Mouse (Mus musculus) G1E (cell line): ENCODE data around the gene Ifna2. TPM values are rescaled to one million over a fixed set of nuclear protein-coding genes. Genes with fewer than 3 reads are reported as not detected.

Experiments used
- ATAC-seq: 2 replicates; pipeline ENCODE4 v1.8.0; 2016; ENCODE audit warnings: mild to moderate bottlenecking; ENCODE audit not compliant: insufficient number of reproducible peaks, poor library complexity, low FRiP score, severe bottlenecking; ENCODE audit errors: extremely low read depth
- DNase-seq: peaks from one replicate; pipeline ENCODE4 v3.0.0; 2012; ENCODE audit warnings: low spot score
- H3K27me3 ChIP-seq: 2 replicates; pipeline ENCODE4 v1.6.1; 2012; ENCODE audit warnings: mild to moderate bottlenecking, low read length, inconsistent platforms; ENCODE audit not compliant: insufficient read depth
- H3K36me3 ChIP-seq: replicated peaks from 2 replicates; pipeline ENCODE3; 2012; ENCODE audit warnings: mild to moderate bottlenecking, inconsistent platforms
- H3K4me1 ChIP-seq: 2 replicates; pipeline ENCODE4 v1.6.1; 2012; ENCODE audit warnings: low read depth, low read length, inconsistent platforms, mixed read lengths; ENCODE audit not compliant: insufficient read depth
- H3K4me3 ChIP-seq: 2 replicates; pipeline ENCODE4 v1.5.1; 2012; ENCODE audit warnings: low read depth, mild to moderate bottlenecking, inconsistent platforms, low read length, moderate library complexity, mixed read lengths
- H3K9me3 ChIP-seq: replicated peaks from 2 replicates; pipeline ENCODE4 v1.6.1; 2012; ENCODE audit warnings: inconsistent platforms
- CTCF ChIP-seq: IDR thresholded peaks from 2 replicates; pipeline ENCODE4 v1.5.1; 2012; ENCODE audit warnings: low read depth, low read length, inconsistent platforms, mixed read lengths
- GATA1 ChIP-seq: IDR thresholded peaks from 2 replicates; pipeline ENCODE4 v1.6.1; 2012; ENCODE audit warnings: borderline replicate concordance, low read length, inconsistent platforms, mixed read lengths
- GATA2 ChIP-seq: IDR thresholded peaks from 2 replicates; pipeline ENCODE4 v1.6.1; 2012; ENCODE audit warnings: low read depth, low read length, inconsistent platforms, borderline replicate concordance
- POLR2AphosphoS5 ChIP-seq: IDR thresholded peaks from 2 replicates; pipeline ENCODE4 v1.6.1; 2012; ENCODE audit warnings: low read depth, low read length, inconsistent platforms; ENCODE audit not compliant: insufficient replicate concordance
- TAL1 ChIP-seq: conservative IDR thresholded peaks from 2 replicates; pipeline ENCODE4 v1.6.1; 2012; ENCODE audit warnings: low read depth, low read length, inconsistent platforms, mixed read lengths
- polyA plus RNA-seq: library from polyadenylated mRNA; stranded (reverse); fragments of >175 nt; gene quantifications from 2 replicates; pipeline ENCODE4 v1.2.3, GENCODE M21; 2012
- total RNA-seq, 2 experiments: library from RNA; stranded (forward) in 1 of 2; stranded (reverse) in 1 of 2; fragments of 200-1000 nt in 1 of 2; fragments of >200 nt in 1 of 2; fragmentation: Nextera tagmentation in 1 of 2; gene quantifications; 2 replicates each; pipeline ENCODE4 v1.2.3; 2014 to 2017

Gene Ifna2
- total and polyA plus RNA-seq, 3 experiments, result not detected

GRCm38 (mm10) chr4:88640704-88641076 lies 43.0 kb downstream of the Ifna2 start:
- no peak for ATAC-seq
- no peak for DNase-seq
- H3K36me3 ChIP-seq, result no peaks in the 10 kb centered on the region
- no peaks in the 10 kb centered on the region for H3K9me3 ChIP-seq
- TF ChIP-seq CTCF (no peak), TAL1 (no peak), POLR2AphosphoS5 (no peak), GATA2 (no peak), GATA1 (no peak)
- H3K4me3 ChIP-seq, result no peak overlapping the region
- no peaks in the 10 kb centered on the region for H3K27me3 ChIP-seq
- peaks cover 4% of the 10 kb centered on the region; the same call in 1 of the 2 replicates for H3K4me1 ChIP-seq

- H3K9me3 ChIP-seq, result no peaks in the 10 kb centered on the region
- ATAC-seq (no peak), DNase-seq (no peak)
- H3K4me1 ChIP-seq, result no peaks in the 10 kb centered on the region
- no peak for TF ChIP-seq GATA1
- no peak for TF ChIP-seq GATA2
- no peak for TF ChIP-seq POLR2AphosphoS5
- no peak for TF ChIP-seq TAL1
- no peak for TF ChIP-seq CTCF
- H3K27me3 ChIP-seq, result no peaks in the 10 kb centered on the region
- no peaks in the 10 kb centered on the region for H3K36me3 ChIP-seq
- no peak within 1 kb of the TSS for H3K4me3 ChIP-seq
Observed at GRCm38 (mm10) chr4:88634311-88634710, 49.4 kb downstream of the Ifna2 start, which contains the start of gene C87499. TSS of gene C87499 (minus strand) at chr4:88634411.

Other genes with a start within 250 kb of the Ifna2 start
Only the 20 nearest of the 33 such genes appear.
- gene Ifna14, start 112.1 kb downstream of the Ifna2 start, total RNA-seq (2014; fragmentation: Nextera tagmentation), result not detected in 2 replicates
- 0.44 TPM in 1 of 2 replicates, not detected in the other for gene Ifna14, start 112.1 kb downstream of the Ifna2 start, total RNA-seq (2017)
- not detected in 2 replicates for gene Ifna14, start 112.1 kb downstream of the Ifna2 start, polyA plus RNA-seq
- gene Ifna9, start 91.5 kb downstream of the Ifna2 start, total RNA-seq (2014; fragmentation: Nextera tagmentation), result not detected in 2 replicates
- 0.29 TPM in 1 of 2 replicates, not detected in the other for gene Ifna9, start 91.5 kb downstream of the Ifna2 start, total RNA-seq (2017)
- not detected in 2 replicates for gene Ifna9, start 91.5 kb downstream of the Ifna2 start, polyA plus RNA-seq
- gene Ifna12, start 80.5 kb downstream of the Ifna2 start, total RNA-seq (2014; fragmentation: Nextera tagmentation), result not detected in 2 replicates
- gene Ifna12, start 80.5 kb downstream of the Ifna2 start, total RNA-seq (2017), result not detected in 2 replicates
- gene Ifna12, start 80.5 kb downstream of the Ifna2 start, polyA plus RNA-seq, result not detected in 2 replicates
- not detected in 2 replicates for gene C87499, start 49.5 kb downstream of the Ifna2 start, total RNA-seq (2014; fragmentation: Nextera tagmentation)
- gene C87499, start 49.5 kb downstream of the Ifna2 start, total RNA-seq (2017), result 0.22 and 0.46 TPM in 2 replicates
- gene C87499, start 49.5 kb downstream of the Ifna2 start, polyA plus RNA-seq, result not detected in 2 replicates
- gene Ifna13, start 39.5 kb downstream of the Ifna2 start, total RNA-seq (2014; fragmentation: Nextera tagmentation), result not detected in 2 replicates
- gene Ifna13, start 39.5 kb downstream of the Ifna2 start, total RNA-seq (2017), result not detected in 2 replicates
- not detected in 2 replicates for gene Ifna13, start 39.5 kb downstream of the Ifna2 start, polyA plus RNA-seq
- gene Ifna16, start 7.0 kb downstream of the Ifna2 start, total RNA-seq (2014; fragmentation: Nextera tagmentation), result not detected in 2 replicates
- gene Ifna16, start 7.0 kb downstream of the Ifna2 start, total RNA-seq (2017), result not detected in 2 replicates
- not detected in 2 replicates for gene Ifna16, start 7.0 kb downstream of the Ifna2 start, polyA plus RNA-seq
- gene Ifnab, start 7.4 kb upstream of the Ifna2 start, total RNA-seq (2014; fragmentation: Nextera tagmentation), result not detected in 2 replicates
- not detected in 2 replicates for gene Ifnab, start 7.4 kb upstream of the Ifna2 start, total RNA-seq (2017)
- not detected in 2 replicates for gene Ifnab, start 7.4 kb upstream of the Ifna2 start, polyA plus RNA-seq
- not detected in 2 replicates for gene Gm26566, start 37.9 kb upstream of the Ifna2 start, total RNA-seq (2014; fragmentation: Nextera tagmentation)
- 0.33 and 0.46 TPM in 2 replicates for gene Gm26566, start 37.9 kb upstream of the Ifna2 start, total RNA-seq (2017)
- gene Gm26566, start 37.9 kb upstream of the Ifna2 start, polyA plus RNA-seq, result 0.08 and 0.22 TPM in 2 replicates
- gene Klhl9, start 38.6 kb upstream of the Ifna2 start, total RNA-seq (2014; fragmentation: Nextera tagmentation), result 63.5 and 64.7 TPM in 2 replicates
- 95.4 and 115 TPM in 2 replicates for gene Klhl9, start 38.6 kb upstream of the Ifna2 start, total RNA-seq (2017)
- gene Klhl9, start 38.6 kb upstream of the Ifna2 start, polyA plus RNA-seq, result 5.6 and 6.3 TPM in 2 replicates
- not detected in 2 replicates for gene Gm13271, start 71.0 kb upstream of the Ifna2 start, total RNA-seq (2014; fragmentation: Nextera tagmentation)
- not detected in 2 replicates for gene Gm13271, start 71.0 kb upstream of the Ifna2 start, total RNA-seq (2017)
- not detected in 2 replicates for gene Gm13271, start 71.0 kb upstream of the Ifna2 start, polyA plus RNA-seq
- gene Gm13283, start 76.2 kb upstream of the Ifna2 start, total RNA-seq (2014; fragmentation: Nextera tagmentation), result not detected in 2 replicates
- not detected in 2 replicates for gene Gm13283, start 76.2 kb upstream of the Ifna2 start, total RNA-seq (2017)
- not detected in 2 replicates for gene Gm13283, start 76.2 kb upstream of the Ifna2 start, polyA plus RNA-seq
- not detected in 2 replicates for gene Gm13290, start 89.9 kb upstream of the Ifna2 start, total RNA-seq (2014; fragmentation: Nextera tagmentation)
- not detected in 2 replicates for gene Gm13290, start 89.9 kb upstream of the Ifna2 start, total RNA-seq (2017)
- gene Gm13290, start 89.9 kb upstream of the Ifna2 start, polyA plus RNA-seq, result not detected in 2 replicates
- not detected in 2 replicates for gene Gm13289, start 93.0 kb upstream of the Ifna2 start, total RNA-seq (2014; fragmentation: Nextera tagmentation)
- gene Gm13289, start 93.0 kb upstream of the Ifna2 start, total RNA-seq (2017), result not detected in 2 replicates
- gene Gm13289, start 93.0 kb upstream of the Ifna2 start, polyA plus RNA-seq, result not detected in 2 replicates
- gene Gm13272, start 95.9 kb upstream of the Ifna2 start, total RNA-seq (2014; fragmentation: Nextera tagmentation), result not detected in 2 replicates
- gene Gm13272, start 95.9 kb upstream of the Ifna2 start, total RNA-seq (2017), result 0.29 TPM in 1 of 2 replicates, not detected in the other
- gene Gm13272, start 95.9 kb upstream of the Ifna2 start, polyA plus RNA-seq, result not detected in 2 replicates
- not detected in 2 replicates for gene Ifnz, start 98.2 kb upstream of the Ifna2 start, total RNA-seq (2014; fragmentation: Nextera tagmentation)
- gene Ifnz, start 98.2 kb upstream of the Ifna2 start, total RNA-seq (2017), result not detected in 2 replicates
- not detected in 2 replicates for gene Ifnz, start 98.2 kb upstream of the Ifna2 start, polyA plus RNA-seq
- not detected in 2 replicates for gene Gm13276, start 101.8 kb upstream of the Ifna2 start, total RNA-seq (2014; fragmentation: Nextera tagmentation)
- gene Gm13276, start 101.8 kb upstream of the Ifna2 start, total RNA-seq (2017), result not detected in 2 replicates
- gene Gm13276, start 101.8 kb upstream of the Ifna2 start, polyA plus RNA-seq, result not detected in 2 replicates
- not detected in 2 replicates for gene Gm13277, start 104.7 kb upstream of the Ifna2 start, total RNA-seq (2014; fragmentation: Nextera tagmentation)
- not detected in 2 replicates for gene Gm13277, start 104.7 kb upstream of the Ifna2 start, total RNA-seq (2017)
- not detected in 2 replicates for gene Gm13277, start 104.7 kb upstream of the Ifna2 start, polyA plus RNA-seq
- not detected in 2 replicates for gene Gm13278, start 107.6 kb upstream of the Ifna2 start, total RNA-seq (2014; fragmentation: Nextera tagmentation)
- not detected in 2 replicates for gene Gm13278, start 107.6 kb upstream of the Ifna2 start, total RNA-seq (2017)
- not detected in 2 replicates for gene Gm13278, start 107.6 kb upstream of the Ifna2 start, polyA plus RNA-seq
- not detected in 2 replicates for gene Gm13275, start 110.6 kb upstream of the Ifna2 start, total RNA-seq (2014; fragmentation: Nextera tagmentation)
- gene Gm13275, start 110.6 kb upstream of the Ifna2 start, total RNA-seq (2017), result 0.27 TPM in 1 of 2 replicates, not detected in the other
- not detected in 2 replicates for gene Gm13275, start 110.6 kb upstream of the Ifna2 start, polyA plus RNA-seq
- gene Gm13279, start 113.5 kb upstream of the Ifna2 start, total RNA-seq (2014; fragmentation: Nextera tagmentation), result not detected in 2 replicates
- not detected in 2 replicates for gene Gm13279, start 113.5 kb upstream of the Ifna2 start, total RNA-seq (2017)
- gene Gm13279, start 113.5 kb upstream of the Ifna2 start, polyA plus RNA-seq, result not detected in 2 replicates